Comparison of ENCODE assay signal across 17 mouse cellular contexts in the genomic region with DNA sequence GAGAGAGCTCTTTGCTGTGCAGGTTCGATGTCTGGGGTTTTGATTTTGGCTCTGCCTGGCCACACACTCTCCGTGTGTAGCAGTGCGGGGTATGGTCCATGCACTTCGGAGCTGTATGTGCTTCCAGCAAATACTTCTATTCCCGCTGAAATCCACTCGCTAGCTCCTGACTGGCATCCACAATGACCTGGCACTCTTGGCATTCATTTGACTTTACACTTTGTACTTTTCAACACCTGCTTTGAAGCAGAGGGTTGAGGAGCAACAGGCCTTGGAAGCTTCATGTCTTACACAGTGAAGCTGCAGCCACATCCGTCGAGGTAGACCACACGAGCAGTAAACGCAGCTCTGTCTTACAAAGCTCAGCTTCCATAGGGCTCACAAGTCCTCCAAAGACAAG.
A peak's percentile ranks its signal among the peaks of the same experiment; 100 is the strongest.
DNase-seq lines count a peak whose midpoint lies in the region; ATAC-seq and TF ChIP-seq lines count a peak whose summit lies in the region.
"Had no signal": no experiment of that assay in that cellular context is flagged by ENCODE, and none has a peak within 500 bp of the region (broad histone marks: within the 10 kb centered on the region; RNA-seq: fewer than 3 reads in every experiment).

No protein-coding gene starts in this region.

- WGBS in heart, embryonic 14.5 days = 27% methylated on average over 10 of the region's 10 CpGs
- WGBS in stomach, embryonic 15.5 days = 80% methylated on average over 10 of the region's 10 CpGs

- H3K9me3 ChIP-seq in heart, embryonic 14.5 days (ENCODE audit: control insufficient read depth, low read length) = no peaks in the 10 kb centered on the region
- H3K9me3 ChIP-seq in stomach, embryonic 15.5 days = no peaks in the 10 kb centered on the region
- H3K9me3 ChIP-seq: G1E; liver, embryonic 15.5 days; neural tube, embryonic 13.5 days had no signal

- peak overlapping the region; percentile 34 for H3K4me2 ChIP-seq in heart, embryonic 14.5 days (ENCODE audit: low read length)
- H3K4me2 ChIP-seq in stomach, embryonic 15.5 days = no peak overlapping the region
- H3K4me2 ChIP-seq: liver, embryonic 15.5 days; neural tube, embryonic 13.5 days had no signal

- H3K27ac ChIP-seq in heart, embryonic 14.5 days (replicated peaks in 1 of 2; ENCODE audit: control insufficient read depth in 1 of 2, insufficient read depth in 1 of 2, low read depth in 2 of 2, low read length in 2 of 2) = peak overlapping the region; percentile 28 to 63; a peak in 3 of 4 replicates
- peak overlapping the region; percentile 33 for H3K27ac ChIP-seq in layer of hippocampus, adult 2 months
- H3K27ac ChIP-seq in stomach, embryonic 15.5 days = peak overlapping the region; percentile 61; the same call in 1 of the 2 replicates
- H3K27ac ChIP-seq: liver, embryonic 15.5 days; neural tube, embryonic 13.5 days had no signal

- H3K27me3 ChIP-seq in heart, embryonic 14.5 days (ENCODE audit: control insufficient read depth, insufficient read depth, low read length) = no peaks in the 10 kb centered on the region
- no peaks in the 10 kb centered on the region for H3K27me3 ChIP-seq in stomach, embryonic 15.5 days (replicated peaks)
- H3K27me3 ChIP-seq: liver, embryonic 15.5 days; neural tube, embryonic 13.5 days had no signal

- TF ChIP-seq CTCF in layer of hippocampus, adult 2 months (conservative IDR thresholded peaks at IDR 0.05) = no peak

- H3K4me1 ChIP-seq in heart, embryonic 14.5 days (ENCODE audit: control insufficient read depth in 2 of 2, insufficient read depth in 2 of 2, low read length in 2 of 2) = peaks cover 9 to 18% of the 10 kb centered on the region in 2 experiments
- peaks cover 2% of the 10 kb centered on the region; the same call in 1 of the 2 replicates for H3K4me1 ChIP-seq in stomach, embryonic 15.5 days
- H3K4me1 ChIP-seq: liver, embryonic 15.5 days; neural tube, embryonic 13.5 days had no signal

- no peak overlapping the region for H3K4me3 ChIP-seq in heart, embryonic 14.5 days (ENCODE audit: control insufficient read depth in 1 of 2, insufficient read depth in 1 of 2, low read depth in 1 of 2, low read length in 2 of 2)
- H3K4me3 ChIP-seq in layer of hippocampus, adult 2 months = no peak overlapping the region
- H3K4me3 ChIP-seq in stomach, embryonic 15.5 days (replicated peaks) = no peak overlapping the region
- H3K4me3 ChIP-seq: erythroblast, embryonic 14.5 days; liver, embryonic 15.5 days; neural tube, embryonic 13.5 days had no signal

- ATAC-seq in heart, embryonic 14.5 days (ENCODE audit: insufficient number of reproducible peaks, insufficient read depth, low FRiP score, low read depth) = no peak
- no peak for ATAC-seq in stomach, embryonic 15.5 days (ENCODE audit: insufficient read depth, low FRiP score, low read depth)

- H3K36me3 ChIP-seq in heart, embryonic 14.5 days (ENCODE audit: control insufficient read depth, insufficient read depth, low read length) = no peaks in the 10 kb centered on the region
- H3K36me3 ChIP-seq in stomach, embryonic 15.5 days = no peaks in the 10 kb centered on the region
- H3K36me3 ChIP-seq: liver, embryonic 15.5 days; neural tube, embryonic 13.5 days had no signal

- intact Hi-C loops in heart, postnatal 10 days (cut with DNase I) = loop anchor here (10.0 kb wide), 1 partner anchor 57 kb away; no protein-coding TSS in a partner anchor

- no peak for DNase-seq in heart, adult 11 months
- DNase-seq in layer of hippocampus, adult 2 months (ENCODE audit: low spot score in 2 of 2) = no peak
- DNase-seq in layer of hippocampus, adult 18-20 months (ENCODE audit: low spot score in 2 of 2) = no peak
- peak; percentile 21 to 25 for DNase-seq in heart, postnatal 10 days
- no peak for DNase-seq in adrenal gland, adult 8-10 months
- DNase-seq: adrenal gland, postnatal 10 days; cerebellum, adult 9-10 months; gastrocnemius, postnatal 14 days; kidney, adult 18-20 months; right cerebral cortex, postnatal 25 days; thymus, adult 2 months had no signal

- H3K9ac ChIP-seq in heart, embryonic 14.5 days (ENCODE audit: low read length) = peak overlapping the region; percentile 18
- H3K9ac ChIP-seq in stomach, embryonic 15.5 days = no peak overlapping the region
- H3K9ac ChIP-seq: liver, embryonic 15.5 days; neural tube, embryonic 13.5 days had no signal

Comparison
In these comparisons a context has a peak if more than half of its experiments do, and no peak if none do; other contexts are left out.
1. DNase-seq: peak in heart, postnatal 10 days (2 of 2); none in heart, adult 11 months (single experiment), layer of hippocampus, adult 2 months (0 of 2), layer of hippocampus, adult 18-20 months (0 of 2) and adrenal gland, adult 8-10 months (single experiment).
2. Peak in every context shown above with its lines, with median percentiles within 50 percentile points of each other: H3K27ac ChIP-seq.